Mouse (Mus musculus) testis, adult 2 months (tissue): ENCODE measurements around the gene Khsrp.

ENCODE experiments used
- CTCF ChIP-seq: fragments of 200-500 bp; IDR thresholded peaks from 2 replicates; pipeline ENCODE4 v1.5.1; 2012; ENCODE audit warnings: low read depth, mild to moderate bottlenecking, inconsistent platforms, low read length, moderate library complexity; ENCODE audit not compliant: control insufficient read depth, insufficient read depth, insufficient replicate concordance
- POLR2A ChIP-seq: fragments of 200-500 bp; IDR thresholded peaks from 2 replicates; pipeline ENCODE4 v1.6.1; 2012; ENCODE audit warnings: low read depth, mild to moderate bottlenecking, inconsistent platforms, low read length, moderate library complexity; ENCODE audit not compliant: control insufficient read depth

DNA sequence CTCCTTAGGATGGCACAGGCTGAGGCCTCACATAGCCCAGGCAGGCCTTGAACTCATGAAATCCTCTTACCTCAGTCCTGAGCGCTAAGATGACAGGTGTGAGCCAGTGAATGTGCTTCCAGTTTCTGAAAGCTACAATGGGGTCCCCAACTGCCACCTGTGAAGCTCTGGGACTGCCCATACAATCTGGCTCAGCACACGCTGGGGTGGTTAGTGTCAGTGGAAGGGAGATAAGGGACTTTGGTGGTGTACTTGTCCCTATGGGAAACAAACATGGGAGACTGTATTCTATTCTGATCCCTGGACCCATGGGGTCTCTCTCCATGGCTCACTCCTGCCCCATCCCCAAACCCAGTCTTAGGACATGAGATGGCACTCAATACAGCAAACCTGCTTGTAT lies 11.6 kb downstream of the Khsrp start:
- TF ChIP-seq CTCF (no peak), POLR2A (no peak)
